18 mouse cellular contexts compared by ENCODE assay signal in the genomic region with DNA sequence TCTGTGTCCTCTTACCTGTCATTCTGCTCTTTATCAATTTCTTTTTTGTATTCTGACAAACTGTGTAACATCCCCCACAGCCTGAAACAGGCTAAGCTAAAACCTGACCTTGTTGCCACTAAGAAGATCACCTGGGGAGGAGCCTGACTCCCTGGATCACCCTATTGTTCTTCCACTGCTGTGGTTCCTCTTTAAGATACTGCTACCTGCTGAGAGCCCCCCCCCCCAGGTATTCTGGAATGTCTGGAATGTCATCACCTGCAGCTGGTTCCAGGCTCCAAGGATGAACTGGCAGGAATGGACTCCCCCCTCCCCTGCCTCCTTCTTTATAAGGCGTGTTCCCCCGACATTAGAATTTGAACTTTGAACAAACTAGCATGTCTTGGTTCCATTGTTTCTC.
"Had no signal": no experiment of that assay in that cellular context is flagged by ENCODE, and none has a peak within 500 bp of the region (broad histone marks: within the 10 kb centered on the region; RNA-seq: fewer than 3 reads in every experiment).

No protein-coding gene starts in this region.

- H3K36me3 ChIP-seq: lung, embryonic 15.5 days; midbrain, embryonic 13.5 days; midbrain, embryonic 15.5 days; neural tube, embryonic 12.5 days had no signal

- H3K4me3 ChIP-seq: lung, embryonic 15.5 days; megakaryocyte, embryonic 14.5 days; midbrain, embryonic 13.5 days; midbrain, embryonic 15.5 days; neural tube, embryonic 12.5 days had no signal

- H3K27ac ChIP-seq: lung, embryonic 15.5 days; macrophage; midbrain, embryonic 13.5 days; midbrain, embryonic 15.5 days; neural tube, embryonic 12.5 days had no signal

- H3K9me3 ChIP-seq: lung, embryonic 15.5 days; megakaryocyte, embryonic 14.5 days; midbrain, embryonic 13.5 days; midbrain, embryonic 15.5 days; neural tube, embryonic 12.5 days had no signal

- H3K4me2 ChIP-seq: lung, embryonic 15.5 days; midbrain, embryonic 11.5 days; midbrain, embryonic 13.5 days; midbrain, embryonic 15.5 days; neural tube, embryonic 12.5 days had no signal

- H3K27me3 ChIP-seq: lung, embryonic 15.5 days; megakaryocyte, embryonic 14.5 days; midbrain, embryonic 13.5 days; midbrain, embryonic 15.5 days; neural tube, embryonic 12.5 days had no signal

- H3K9ac ChIP-seq: liver, postnatal 0 days; lung, embryonic 15.5 days; midbrain, embryonic 13.5 days; midbrain, embryonic 15.5 days; neural tube, embryonic 12.5 days had no signal

- ATAC-seq: liver, postnatal 0 days; lung, postnatal 0 days; midbrain, embryonic 13.5 days; midbrain, embryonic 15.5 days had no signal

- H3K4me1 ChIP-seq: lung, embryonic 15.5 days; megakaryocyte, embryonic 14.5 days; midbrain, embryonic 13.5 days; midbrain, embryonic 15.5 days; neural tube, embryonic 12.5 days had no signal

- DNase-seq: liver, postnatal 0 days; lung, adult 2 months; lung, postnatal 14 days; lung, postnatal 36 days; right cerebral cortex, postnatal 14 days; right cerebral cortex, postnatal 4 days; spleen, adult 18-20 months; thymus, adult 18-20 months; thymus, postnatal 14 days; thymus, postnatal 36 days had no signal
